Mouse (Mus musculus): ENCODE measurements around the gene Ccdc85a. TPM values are rescaled to one million over a fixed set of nuclear protein-coding genes. Genes with fewer than 3 reads are reported as not detected.

Gene Ccdc85a
- 2.9 and 3.4 TPM in 2 replicates for polyA plus RNA-seq (2015; fragmentation: Nextera tagmentation; extraction: Ambion mirVana)

- 0% methylated on average over 25 of the region's 25 CpGs for WGBS
- ATAC-seq (ENCODE audit: low FRiP score, low TSS enrichment) = peak; percentile 98
- no peaks in the 10 kb centered on the region for H3K4me1 ChIP-seq (ENCODE audit: insufficient read depth, low read length)
- H3K4me3 ChIP-seq (ENCODE audit: low read length) = peak within 1 kb of the TSS; percentile 60
- no peaks in the 10 kb centered on the region for H3K36me3 ChIP-seq (ENCODE audit: insufficient read depth, low read length)
- no peaks in the 10 kb centered on the region for H3K9me3 ChIP-seq (ENCODE audit: low read length)
- peaks cover 17% of the 10 kb centered on the region for H3K27me3 ChIP-seq (ENCODE audit: insufficient read depth, low read length)
- no peak within 1 kb of the TSS for H3K27ac ChIP-seq (ENCODE audit: low read length)
- H3K9ac ChIP-seq (replicated peaks; ENCODE audit: low read length) = peak within 1 kb of the TSS; percentile 60
- H3K4me2 ChIP-seq (replicated peaks; ENCODE audit: low read depth, low read length) = peak within 1 kb of the TSS; percentile 96
Measured at GRCm38 (mm10) chr11:28583911-28584434, at the start of gene Ccdc85a. TSS of gene Ccdc85a (minus strand) at chr11:28584324.

GRCm38 (mm10) chr11:28633571-28634125 is 49.5 kb upstream of the Ccdc85a start:
- WGBS = 30% methylated on average over 1 of the region's 1 CpGs
- no peaks in the 10 kb centered on the region for H3K36me3 ChIP-seq (ENCODE audit: insufficient read depth, low read length)
- no peaks in the 10 kb centered on the region for H3K27me3 ChIP-seq (ENCODE audit: insufficient read depth, low read length)
- H3K9ac ChIP-seq (replicated peaks; ENCODE audit: low read length) = no peak overlapping the region
- no peaks in the 10 kb centered on the region for H3K9me3 ChIP-seq (ENCODE audit: low read length)
- H3K4me3 ChIP-seq (ENCODE audit: low read length) = no peak overlapping the region
- no peak overlapping the region for H3K4me2 ChIP-seq (replicated peaks; ENCODE audit: low read depth, low read length)
- H3K4me1 ChIP-seq (ENCODE audit: insufficient read depth, low read length) = peaks cover 11% of the 10 kb centered on the region; the same call in 1 of the 2 replicates
- ATAC-seq (ENCODE audit: low FRiP score, low TSS enrichment) = peak; percentile 24; the same call in 1 of the 2 replicates
- H3K27ac ChIP-seq (ENCODE audit: low read length) = no peak overlapping the region

GRCm38 (mm10) chr11:28633093-28633492 is 49.0 kb upstream of the Ccdc85a start:
- H3K27me3 ChIP-seq (ENCODE audit: insufficient read depth, low read length) = no peaks in the 10 kb centered on the region
- no peak overlapping the region for H3K4me2 ChIP-seq (replicated peaks; ENCODE audit: low read depth, low read length)
- no peaks in the 10 kb centered on the region for H3K9me3 ChIP-seq (ENCODE audit: low read length)
- no peak overlapping the region for H3K9ac ChIP-seq (replicated peaks; ENCODE audit: low read length)
- no peak for ATAC-seq (ENCODE audit: low FRiP score, low TSS enrichment)
- no peak overlapping the region for H3K4me3 ChIP-seq (ENCODE audit: low read length)
- H3K27ac ChIP-seq (ENCODE audit: low read length) = no peak overlapping the region
- H3K4me1 ChIP-seq (ENCODE audit: insufficient read depth, low read length) = peaks cover 11% of the 10 kb centered on the region; the same call in 1 of the 2 replicates
- no peaks in the 10 kb centered on the region for H3K36me3 ChIP-seq (ENCODE audit: insufficient read depth, low read length)
- 67% methylated on average over 1 of the region's 1 CpGs for WGBS

GRCm38 (mm10) chr11:28630771-28631170 is 46.6 kb upstream of the Ccdc85a start:
- no peak overlapping the region for H3K4me2 ChIP-seq (replicated peaks; ENCODE audit: low read depth, low read length)
- no peaks in the 10 kb centered on the region for H3K36me3 ChIP-seq (ENCODE audit: insufficient read depth, low read length)
- H3K9me3 ChIP-seq (ENCODE audit: low read length) = no peaks in the 10 kb centered on the region
- H3K9ac ChIP-seq (replicated peaks; ENCODE audit: low read length) = no peak overlapping the region
- no peak overlapping the region for H3K4me3 ChIP-seq (ENCODE audit: low read length)
- ATAC-seq (ENCODE audit: low FRiP score, low TSS enrichment) = no peak
- no peak overlapping the region for H3K27ac ChIP-seq (ENCODE audit: low read length)
- 0 out of 2 replicates have a peak, but pooled peaks cover 5% of the 10 kb centered on the region for H3K4me1 ChIP-seq (ENCODE audit: insufficient read depth, low read length)
- H3K27me3 ChIP-seq (ENCODE audit: insufficient read depth, low read length) = no peaks in the 10 kb centered on the region
- WGBS = 67% methylated on average over 2 of the region's 2 CpGs

GRCm38 (mm10) chr11:28610781-28611491 is 26.8 kb upstream of the Ccdc85a start:
- Histone ChIP-seq H3K36me3 (ENCODE audit: insufficient read depth, low read length) (no peaks in the 10 kb centered on the region), H3K9me3 (ENCODE audit: low read length) (no peaks in the 10 kb centered on the region), H3K9ac (replicated peaks; ENCODE audit: low read length) (no peak overlapping the region), H3K4me2 (replicated peaks; ENCODE audit: low read depth, low read length) (no peak overlapping the region), H3K4me1 (ENCODE audit: insufficient read depth, low read length) (no peaks in the 10 kb centered on the region), H3K27me3 (ENCODE audit: insufficient read depth, low read length) (no peaks in the 10 kb centered on the region), H3K4me3 (ENCODE audit: low read length) (no peak overlapping the region), H3K27ac (ENCODE audit: low read length) (no peak overlapping the region)
- ATAC-seq (ENCODE audit: low FRiP score, low TSS enrichment) = no peak

GRCm38 (mm10) chr11:28583138-28583910 is 800 bp downstream of the Ccdc85a start:
- WGBS = under 1% methylated on average over 63 of the region's 63 CpGs
- Histone ChIP-seq H3K4me3 (ENCODE audit: low read length) (peak overlapping the region; percentile 60), H3K4me1 (ENCODE audit: insufficient read depth, low read length) (no peaks in the 10 kb centered on the region), H3K27me3 (ENCODE audit: insufficient read depth, low read length) (peaks cover 17% of the 10 kb centered on the region), H3K27ac (ENCODE audit: low read length) (no peak overlapping the region), H3K4me2 (replicated peaks; ENCODE audit: low read depth, low read length) (peak overlapping the region; percentile 96), H3K36me3 (ENCODE audit: insufficient read depth, low read length) (no peaks in the 10 kb centered on the region), H3K9ac (replicated peaks; ENCODE audit: low read length) (peak overlapping the region; percentile 60), H3K9me3 (ENCODE audit: low read length) (no peaks in the 10 kb centered on the region)
- peak; percentile 81 for ATAC-seq (ENCODE audit: low FRiP score, low TSS enrichment)

GRCm38 (mm10) chr11:28582218-28582617 is 1.9 kb downstream of the Ccdc85a start:
- no peak for ATAC-seq (ENCODE audit: low FRiP score, low TSS enrichment)
- 0 out of 2 replicates have a peak overlapping the region, but pooled peaks have one; percentile 60 for H3K4me3 ChIP-seq (ENCODE audit: low read length)
- no peaks in the 10 kb centered on the region for H3K4me1 ChIP-seq (ENCODE audit: insufficient read depth, low read length)
- H3K4me2 ChIP-seq (replicated peaks; ENCODE audit: low read depth, low read length) = peak overlapping the region; percentile 96; the same call in 1 of the 2 replicates
- no peaks in the 10 kb centered on the region for H3K36me3 ChIP-seq (ENCODE audit: insufficient read depth, low read length)
- 22% methylated on average over 5 of the region's 5 CpGs for WGBS
- peaks cover 17% of the 10 kb centered on the region for H3K27me3 ChIP-seq (ENCODE audit: insufficient read depth, low read length)
- no peak overlapping the region for H3K9ac ChIP-seq (replicated peaks; ENCODE audit: low read length)
- H3K9me3 ChIP-seq (ENCODE audit: low read length) = no peaks in the 10 kb centered on the region
- H3K27ac ChIP-seq (ENCODE audit: low read length) = no peak overlapping the region

GRCm38 (mm10) chr11:28572423-28572822 is 11.7 kb downstream of the Ccdc85a start:
- WGBS = 74% methylated on average over 1 of the region's 1 CpGs
- H3K4me3 ChIP-seq (ENCODE audit: low read length) = no peak overlapping the region
- no peak overlapping the region for H3K27ac ChIP-seq (ENCODE audit: low read length)
- no peaks in the 10 kb centered on the region for H3K9me3 ChIP-seq (ENCODE audit: low read length)
- no peak overlapping the region for H3K4me2 ChIP-seq (replicated peaks; ENCODE audit: low read depth, low read length)
- H3K9ac ChIP-seq (replicated peaks; ENCODE audit: low read length) = no peak overlapping the region
- H3K4me1 ChIP-seq (ENCODE audit: insufficient read depth, low read length) = no peaks in the 10 kb centered on the region
- no peak for ATAC-seq (ENCODE audit: low FRiP score, low TSS enrichment)
- no peaks in the 10 kb centered on the region for H3K36me3 ChIP-seq (ENCODE audit: insufficient read depth, low read length)
- no peaks in the 10 kb centered on the region for H3K27me3 ChIP-seq (ENCODE audit: insufficient read depth, low read length)

- no peak for ATAC-seq (ENCODE audit: low FRiP score, low TSS enrichment)
- no peak overlapping the region for H3K27ac ChIP-seq (ENCODE audit: low read length)
- no peaks in the 10 kb centered on the region for H3K27me3 ChIP-seq (ENCODE audit: insufficient read depth, low read length)
- no peak overlapping the region for H3K4me3 ChIP-seq (ENCODE audit: low read length)
- H3K4me2 ChIP-seq (replicated peaks; ENCODE audit: low read depth, low read length) = no peak overlapping the region
- peaks cover 8% of the 10 kb centered on the region; the same call in 1 of the 2 replicates for H3K9me3 ChIP-seq (ENCODE audit: low read length)
- H3K9ac ChIP-seq (replicated peaks; ENCODE audit: low read length) = no peak overlapping the region
- H3K36me3 ChIP-seq (ENCODE audit: insufficient read depth, low read length) = no peaks in the 10 kb centered on the region
- no peaks in the 10 kb centered on the region for H3K4me1 ChIP-seq (ENCODE audit: insufficient read depth, low read length)
Measured at GRCm38 (mm10) chr11:28556420-28556819, 27.7 kb downstream of the Ccdc85a start.
